Mouse (Mus musculus): Measurements from ENCODE around the gene Pak7. TPM values are rescaled to one million over a fixed set of nuclear protein-coding genes. Genes with fewer than 3 reads are reported as not detected.
"Not testable (repeated sequence)": the region's sequence is repeated elsewhere in the genome, so short reads cannot be mapped to it uniquely, and the experiment has no call there.

Pak7 gene
- 33.1 and 33.2 TPM in 2 replicates for polyA plus RNA-seq (2015; fragmentation: Nextera tagmentation; extraction: Ambion mirVana)

GRCm38 (mm10) chr2:136387181-136388131 lies at the start of gene Pak7:
Pak7 (minus strand) TSS chr2:136387967.
- H3K36me3 ChIP-seq, result no peaks in the 10 kb centered on the region
- H3K4me1 ChIP-seq (replicated peaks), result peaks cover 19% of the 10 kb centered on the region
- peak within 1 kb of the TSS; percentile 61 for H3K4me2 ChIP-seq (replicated peaks)
- H3K9me3 ChIP-seq, result no peaks in the 10 kb centered on the region
- H3K4me3 ChIP-seq (replicated peaks), result peak within 1 kb of the TSS; percentile 69
- no peaks in the 10 kb centered on the region for H3K27me3 ChIP-seq
- peak within 1 kb of the TSS; percentile 95 for H3K27ac ChIP-seq
- under 1% methylated on average over 38 of the region's 39 CpGs for WGBS
- peak within 1 kb of the TSS; percentile 86 for H3K9ac ChIP-seq (replicated peaks)
- peak; percentile 99 for ATAC-seq

GRCm38 (mm10) chr2:136425561-136425960 lies 37.8 kb upstream of the Pak7 start:
- no peaks in the 10 kb centered on the region for H3K9me3 ChIP-seq
- H3K4me2 ChIP-seq (replicated peaks), result no peak overlapping the region
- no peak overlapping the region for H3K27ac ChIP-seq
- H3K4me3 ChIP-seq (replicated peaks), result no peak overlapping the region
- H3K9ac ChIP-seq (replicated peaks), result no peak overlapping the region
- H3K27me3 ChIP-seq, result no peaks in the 10 kb centered on the region
- ATAC-seq, result no peak
- H3K4me1 ChIP-seq (replicated peaks), result no peaks in the 10 kb centered on the region
- no peaks in the 10 kb centered on the region for H3K36me3 ChIP-seq
- 79% methylated on average over 6 of the region's 6 CpGs for WGBS

- WGBS, result 74% methylated on average over 1 of the region's 1 CpGs
Observed at GRCm38 (mm10) chr2:136419543-136419942, 31.8 kb upstream of the Pak7 start.

GRCm38 (mm10) chr2:136416381-136416780 lies 28.6 kb upstream of the Pak7 start:
- no peak overlapping the region for H3K4me2 ChIP-seq (replicated peaks)
- H3K27me3 ChIP-seq, result no peaks in the 10 kb centered on the region
- H3K4me1 ChIP-seq (replicated peaks), result no peaks in the 10 kb centered on the region
- no peaks in the 10 kb centered on the region for H3K36me3 ChIP-seq
- H3K27ac ChIP-seq, result no peak overlapping the region
- no peak overlapping the region for H3K9ac ChIP-seq (replicated peaks)
- H3K4me3 ChIP-seq (replicated peaks), result no peak overlapping the region
- no peaks in the 10 kb centered on the region for H3K9me3 ChIP-seq
- ATAC-seq, result no peak

More at GRCm38 (mm10) chr2:136419543-136419942, 31.8 kb upstream of the Pak7 start:
- no peak overlapping the region for H3K4me3 ChIP-seq (replicated peaks)
- no peaks in the 10 kb centered on the region for H3K9me3 ChIP-seq
- ATAC-seq, result no peak
- H3K4me2 ChIP-seq (replicated peaks), result no peak overlapping the region
- no peaks in the 10 kb centered on the region for H3K4me1 ChIP-seq (replicated peaks)
- no peak overlapping the region for H3K9ac ChIP-seq (replicated peaks)
- H3K36me3 ChIP-seq, result no peaks in the 10 kb centered on the region
- no peaks in the 10 kb centered on the region for H3K27me3 ChIP-seq
- H3K27ac ChIP-seq, result no peak overlapping the region

GRCm38 (mm10) chr2:136402587-136402986 lies 14.8 kb upstream of the Pak7 start:
- WGBS, result 81% methylated on average over 4 of the region's 4 CpGs
- no peaks in the 10 kb centered on the region for H3K36me3 ChIP-seq
- no peak overlapping the region for H3K27ac ChIP-seq
- H3K9me3 ChIP-seq, result no peaks in the 10 kb centered on the region
- H3K9ac ChIP-seq (replicated peaks), result no peak overlapping the region
- H3K27me3 ChIP-seq, result no peaks in the 10 kb centered on the region
- no peak overlapping the region for H3K4me2 ChIP-seq (replicated peaks)
- no peak for ATAC-seq
- H3K4me1 ChIP-seq (replicated peaks), result no peaks in the 10 kb centered on the region
- H3K4me3 ChIP-seq (replicated peaks), result no peak overlapping the region

- no peak for ATAC-seq
- Histone ChIP-seq H3K4me2 (replicated peaks) (no peak overlapping the region), H3K27me3 (no peaks in the 10 kb centered on the region), H3K9ac (replicated peaks) (no peak overlapping the region), H3K4me1 (replicated peaks) (no peaks in the 10 kb centered on the region), H3K9me3 (no peaks in the 10 kb centered on the region), H3K36me3 (no peaks in the 10 kb centered on the region), H3K27ac (no peak overlapping the region), H3K4me3 (replicated peaks) (no peak overlapping the region)
- whole genome bisulfite sequencing, result 51% methylated on average over 3 of the region's 3 CpGs
Observed at GRCm38 (mm10) chr2:136375318-136375717, 12.4 kb downstream of the Pak7 start.

- WGBS, result 53% methylated on average over 1 of the region's 1 CpGs
- no peak for ATAC-seq
- Histone ChIP-seq H3K9ac (replicated peaks) (no peak overlapping the region), H3K27ac (no peak overlapping the region), H3K36me3 (no peaks in the 10 kb centered on the region), H3K4me2 (replicated peaks) (no peak overlapping the region), H3K9me3 (no peaks in the 10 kb centered on the region), H3K27me3 (no peaks in the 10 kb centered on the region), H3K4me1 (replicated peaks) (no peaks in the 10 kb centered on the region), H3K4me3 (replicated peaks) (no peak overlapping the region)
Observed at GRCm38 (mm10) chr2:136372361-136372760, 15.4 kb downstream of the Pak7 start.

- no peak for ATAC-seq
- no peak overlapping the region for H3K9ac ChIP-seq (replicated peaks)
- WGBS, result 91% methylated on average over 2 of the region's 2 CpGs
- H3K4me2 ChIP-seq (replicated peaks), result no peak overlapping the region
- H3K4me1 ChIP-seq (replicated peaks), result 0 out of 2 replicates have a peak, but pooled peaks cover 2% of the 10 kb centered on the region
- H3K27me3 ChIP-seq, result no peaks in the 10 kb centered on the region
- no peaks in the 10 kb centered on the region for H3K36me3 ChIP-seq
- H3K9me3 ChIP-seq, result no peaks in the 10 kb centered on the region
- no peak overlapping the region for H3K4me3 ChIP-seq (replicated peaks)
- no peak overlapping the region for H3K27ac ChIP-seq
Observed at GRCm38 (mm10) chr2:136351393-136352096, 36.2 kb downstream of the Pak7 start.

- no peaks in the 10 kb centered on the region for H3K27me3 ChIP-seq
- no peak for ATAC-seq
- WGBS, result 75% methylated on average over 3 of the region's 3 CpGs
- no peaks in the 10 kb centered on the region for H3K9me3 ChIP-seq
- H3K4me3 ChIP-seq (replicated peaks), result no peak overlapping the region
- H3K4me2 ChIP-seq (replicated peaks), result no peak overlapping the region
- 0 out of 2 replicates have a peak, but pooled peaks cover 2% of the 10 kb centered on the region for H3K4me1 ChIP-seq (replicated peaks)
- H3K9ac ChIP-seq (replicated peaks), result no peak overlapping the region
- no peak overlapping the region for H3K27ac ChIP-seq
- no peaks in the 10 kb centered on the region for H3K36me3 ChIP-seq
Observed at GRCm38 (mm10) chr2:136350459-136350858, 37.3 kb downstream of the Pak7 start.

GRCm38 (mm10) chr2:136349671-136350275 lies 38.0 kb downstream of the Pak7 start:
- no peaks in the 10 kb centered on the region for H3K36me3 ChIP-seq
- 81% methylated on average over 8 of the region's 8 CpGs for WGBS
- no peaks in the 10 kb centered on the region for H3K27me3 ChIP-seq
- H3K4me3 ChIP-seq (replicated peaks), result no peak overlapping the region
- no peaks in the 10 kb centered on the region for H3K9me3 ChIP-seq
- H3K27ac ChIP-seq, result no peak overlapping the region
- no peak for ATAC-seq
- no peak overlapping the region for H3K9ac ChIP-seq (replicated peaks)
- 0 out of 2 replicates have a peak, but pooled peaks cover 2% of the 10 kb centered on the region for H3K4me1 ChIP-seq (replicated peaks)
- H3K4me2 ChIP-seq (replicated peaks), result no peak overlapping the region

- H3K27me3 ChIP-seq; H3K4me3 ChIP-seq (replicated peaks); H3K9ac ChIP-seq (replicated peaks); H3K4me2 ChIP-seq (replicated peaks); H3K27ac ChIP-seq; H3K9me3 ChIP-seq; ATAC-seq; H3K36me3 ChIP-seq; H3K4me1 ChIP-seq (replicated peaks): not testable (repeated sequence)
- 82% methylated on average over 4 of the region's 4 CpGs for WGBS
Observed at GRCm38 (mm10) chr2:136344240-136344780, 43.5 kb downstream of the Pak7 start.

Data from midbrain, embryonic 13.5 days (tissue).